Mouse (Mus musculus) lung, adult 2 months (tissue): Measurements from ENCODE around the gene 1500011B03Rik.

Experiments
- CTCF ChIP-seq: fragments of 200-500 bp; IDR thresholded peaks from 2 replicates; pipeline ENCODE4 v1.5.1; 2011; ENCODE audit warnings: mild to moderate bottlenecking, low read length, control low read depth; ENCODE audit not compliant: insufficient read depth
- POLR2A ChIP-seq: fragments of 200-500 bp; IDR thresholded peaks from 2 replicates; pipeline ENCODE4 v1.6.1; 2011; ENCODE audit warnings: low read depth, mild to moderate bottlenecking, control low read depth, low read length, borderline replicate concordance; ENCODE audit errors: extremely low read depth

DNA sequence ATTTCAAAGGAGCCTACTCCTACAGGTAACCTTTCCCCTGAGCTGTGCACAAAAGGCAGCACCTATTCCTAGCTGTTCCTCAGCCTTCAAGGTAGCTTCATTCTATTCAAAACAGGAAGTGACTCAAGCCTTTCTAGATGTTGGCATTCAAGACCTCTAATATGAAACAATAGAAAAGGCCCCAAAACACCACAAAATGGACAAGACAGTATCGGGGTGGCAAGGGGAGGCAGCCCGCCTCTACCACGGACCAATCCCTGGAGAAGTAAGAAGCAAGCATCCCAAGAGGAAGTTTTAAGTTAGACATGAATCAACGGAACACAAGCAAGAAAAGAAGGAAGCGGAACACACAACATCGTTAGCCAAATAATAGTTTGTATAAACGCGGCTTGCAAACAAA is 51.5 kb downstream of the 1500011B03Rik start:
- TF ChIP-seq CTCF (no peak), POLR2A (no peak)
